Mouse (Mus musculus) midbrain, embryonic 11.5 days (tissue): ENCODE measurements at regions not wholly inside any gene's neighbourhood (a gene's known extent, or its start where the extent isn't known, plus 50 kb on each side); places are given as distances from the start of the nearest gene placed in this dataset.
A peak's percentile ranks its signal among the peaks of the same experiment; 100 is the strongest.
"Not testable (repeated sequence)": the region's sequence is repeated elsewhere in the genome, so short reads cannot be mapped to it uniquely, and the experiment has no call there.

Experiments used
- ATAC-seq: fragments of 200-750 bp; cut with Nextera tagmentation; 2 replicates; pipeline ENCODE4 v1.8.0; 2017; ENCODE audit warnings: moderate TSS enrichment, moderate library complexity; ENCODE audit not compliant: low FRiP score
- DNase-seq: peaks from one replicate; pipeline ENCODE4 v3.0.0; 2015; ENCODE audit warnings: low spot score; ENCODE audit errors: missing footprints
- H3K27ac ChIP-seq: fragments of 300-500 bp; sonication (generic); 2 replicates; pipeline ENCODE4 v1.5.1; 2014; ENCODE audit warnings: low read depth, low read length
- H3K27me3 ChIP-seq: fragments of 300-500 bp; sonication (generic); 2 replicates; pipeline ENCODE4 v1.6.1; 2014; ENCODE audit warnings: mild to moderate bottlenecking, low read length, moderate library complexity, mixed read lengths; ENCODE audit not compliant: control insufficient read depth, insufficient read depth
- H3K36me3 ChIP-seq: fragments of 300-500 bp; sonication (generic); 2 replicates; pipeline ENCODE4 v1.6.1; 2014; ENCODE audit warnings: mild to moderate bottlenecking, low read length, moderate library complexity, mixed read lengths; ENCODE audit not compliant: control insufficient read depth, insufficient read depth
- H3K4me1 ChIP-seq: fragments of 300-500 bp; sonication (generic); 2 replicates; pipeline ENCODE4 v1.6.1; 2014; ENCODE audit warnings: low read length; ENCODE audit not compliant: control insufficient read depth, insufficient read depth
- H3K4me2 ChIP-seq: fragments of 300-500 bp; sonication (generic); 2 replicates; pipeline ENCODE4 v1.6.1; 2014; ENCODE audit warnings: mild to moderate bottlenecking, moderate library complexity
- H3K4me3 ChIP-seq: fragments of 300-500 bp; sonication (generic); 2 replicates; pipeline ENCODE4 v1.5.1; 2014; ENCODE audit warnings: low read depth, low read length
- H3K9ac ChIP-seq: fragments of 300-500 bp; sonication (generic); 2 replicates; pipeline ENCODE4 v1.6.1; 2014; ENCODE audit warnings: low read length
- H3K9me3 ChIP-seq: fragments of 300-500 bp; sonication (generic); 2 replicates; pipeline ENCODE4 v1.6.1; 2016; ENCODE audit warnings: low read length; ENCODE audit not compliant: control insufficient read depth
- WGBS: fragments of 180-500 bp; shearing (Covaris S2); extraction: QIAGEN DNeasy Blood & Tissue Kit; methylation state at CpG from one replicate; pipeline ENCODE4 v1.1.7; 2014; 5-methylcytosine and 5-hydroxymethylcytosine counted together

- no peak overlapping the region for H3K9ac ChIP-seq
- WGBS: 91% methylated on average over 4 of the region's 4 CpGs
Measured at GRCm38 (mm10) chr16:80893761-80894160, 306.7 kb upstream of the Ncam2 start.

GRCm38 (mm10) chr16:80920711-80921279 is 279.7 kb upstream of the Ncam2 start:
- Histone ChIP-seq H3K27ac (no peak overlapping the region), H3K4me3 (no peak overlapping the region), H3K9ac (no peak overlapping the region), H3K4me2 (no peak overlapping the region), H3K9me3 (no peaks in the 10 kb centered on the region), H3K4me1 (no peaks in the 10 kb centered on the region), H3K27me3 (no peaks in the 10 kb centered on the region), H3K36me3 (no peaks in the 10 kb centered on the region)
- peak; percentile 61 for DNase-seq
- WGBS: 91% methylated on average over 1 of the region's 1 CpGs
- ATAC-seq: no peak

More at GRCm38 (mm10) chr16:80893761-80894160, 306.7 kb upstream of the Ncam2 start:
- no peak overlapping the region for H3K27ac ChIP-seq
- no peak for DNase-seq
- ATAC-seq: no peak
- H3K27me3 ChIP-seq: no peaks in the 10 kb centered on the region
- H3K9me3 ChIP-seq: no peaks in the 10 kb centered on the region
- H3K4me1 ChIP-seq: no peaks in the 10 kb centered on the region
- no peaks in the 10 kb centered on the region for H3K36me3 ChIP-seq
- H3K4me3 ChIP-seq: no peak overlapping the region
- H3K4me2 ChIP-seq: no peak overlapping the region

- Histone ChIP-seq H3K27me3 (no peaks in the 10 kb centered on the region), H3K27ac (no peak overlapping the region), H3K9me3 (no peaks in the 10 kb centered on the region), H3K4me3 (no peak overlapping the region), H3K9ac (no peak overlapping the region), H3K4me2 (no peak overlapping the region), H3K4me1 (no peaks in the 10 kb centered on the region), H3K36me3 (no peaks in the 10 kb centered on the region)
- WGBS: 60% methylated on average over 3 of the region's 3 CpGs
- DNase-seq (peak; percentile 68), ATAC-seq (no peak)
Measured at GRCm38 (mm10) chr16:80931017-80931416, 269.5 kb upstream of the Ncam2 start.

DNA sequence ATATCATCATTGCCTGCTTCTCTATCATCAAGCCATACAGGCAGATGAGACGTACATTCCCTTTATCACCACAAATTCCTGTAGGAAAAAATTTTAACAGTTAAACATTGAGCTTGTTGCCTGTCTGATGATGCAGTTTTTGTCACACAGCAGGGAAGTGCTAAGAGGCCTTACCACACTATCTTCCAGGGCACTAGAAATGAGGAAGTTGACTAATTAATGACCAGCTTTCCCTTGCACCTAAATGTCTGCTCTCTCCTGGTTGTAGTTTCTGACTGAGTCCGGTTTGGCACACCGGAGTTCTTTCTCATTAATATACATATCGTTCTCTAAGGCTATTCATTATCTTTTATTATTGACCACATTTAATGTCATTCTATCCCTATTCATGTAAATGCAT is 269.0 kb upstream of the Ncam2 start:
- no peak overlapping the region for H3K4me3 ChIP-seq
- no peak overlapping the region for H3K9ac ChIP-seq
- H3K27ac ChIP-seq: no peak overlapping the region
- no peak overlapping the region for H3K4me2 ChIP-seq
- no peaks in the 10 kb centered on the region for H3K9me3 ChIP-seq
- H3K4me1 ChIP-seq: no peaks in the 10 kb centered on the region
- ATAC-seq (no peak), DNase-seq (peak; percentile 41)
- WGBS: 79% methylated on average over 4 of the region's 4 CpGs
- no peaks in the 10 kb centered on the region for H3K36me3 ChIP-seq
- H3K27me3 ChIP-seq: no peaks in the 10 kb centered on the region

- Histone ChIP-seq H3K27me3 (no peaks in the 10 kb centered on the region), H3K4me2 (no peak overlapping the region), H3K4me1 (no peaks in the 10 kb centered on the region), H3K4me3 (no peak overlapping the region), H3K9ac (no peak overlapping the region), H3K9me3 (no peaks in the 10 kb centered on the region), H3K27ac (no peak overlapping the region), H3K36me3 (no peaks in the 10 kb centered on the region)
- ATAC-seq: no peak
- WGBS: 96% methylated on average over 1 of the region's 1 CpGs
- DNase-seq: no peak
Measured at GRCm38 (mm10) chr16:80935741-80936140, 264.8 kb upstream of the Ncam2 start.

DNA sequence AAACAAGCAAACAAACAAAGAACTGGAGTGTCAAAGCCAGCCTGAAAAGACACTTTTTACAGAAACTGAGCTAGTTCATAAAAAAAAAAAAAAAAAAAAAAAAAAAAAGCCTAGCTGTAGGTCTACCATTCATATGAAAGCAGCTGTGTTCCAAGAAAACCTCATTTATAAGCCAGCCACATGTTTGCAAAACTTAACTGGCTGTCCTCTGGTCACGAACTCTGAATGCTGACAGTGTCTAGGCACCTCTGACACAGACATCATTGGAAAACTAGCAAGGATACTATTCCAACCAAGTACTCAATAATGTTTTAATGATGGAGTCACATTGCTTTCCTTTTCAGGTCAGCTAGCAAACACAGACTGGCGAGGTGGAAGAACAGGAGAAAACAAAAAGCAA is 238.4 kb upstream of the Ncam2 start:
- Histone ChIP-seq H3K9ac (no peak overlapping the region), H3K4me3 (no peak overlapping the region), H3K4me1 (no peaks in the 10 kb centered on the region), H3K27me3 (no peaks in the 10 kb centered on the region), H3K9me3 (no peaks in the 10 kb centered on the region), H3K36me3 (no peaks in the 10 kb centered on the region), H3K27ac (no peak overlapping the region), H3K4me2 (no peak overlapping the region)
- no peak for ATAC-seq
- 70% methylated on average over 2 of the region's 2 CpGs for WGBS
- DNase-seq: no peak

GRCm38 (mm10) chr16:80981573-80982105 is 218.9 kb upstream of the Ncam2 start:
- DNase-seq (no peak), ATAC-seq (no peak)
- no peak overlapping the region for H3K27ac ChIP-seq
- H3K9me3 ChIP-seq: no peaks in the 10 kb centered on the region
- no peak overlapping the region for H3K4me3 ChIP-seq
- H3K9ac ChIP-seq: no peak overlapping the region
- WGBS: 22% methylated on average over 2 of the region's 2 CpGs
- H3K4me2 ChIP-seq: no peak overlapping the region
- no peaks in the 10 kb centered on the region for H3K27me3 ChIP-seq
- H3K36me3 ChIP-seq: no peaks in the 10 kb centered on the region
- H3K4me1 ChIP-seq: no peaks in the 10 kb centered on the region

- Histone ChIP-seq H3K9ac (no peak overlapping the region), H3K27ac (no peak overlapping the region), H3K9me3 (no peaks in the 10 kb centered on the region), H3K4me1 (no peaks in the 10 kb centered on the region), H3K27me3 (no peaks in the 10 kb centered on the region), H3K4me2 (no peak overlapping the region), H3K4me3 (no peak overlapping the region), H3K36me3 (no peaks in the 10 kb centered on the region)
- ATAC-seq (no peak), DNase-seq (no peak)
- 84% methylated on average over 1 of the region's 1 CpGs for WGBS
Measured at GRCm38 (mm10) chr16:80987816-80988215, 212.7 kb upstream of the Ncam2 start.

- not testable (repeated sequence) for H3K9me3 ChIP-seq, H3K27ac ChIP-seq, ATAC-seq, H3K4me2 ChIP-seq, H3K36me3 ChIP-seq, H3K27me3 ChIP-seq, H3K4me1 ChIP-seq, H3K9ac ChIP-seq, H3K4me3 ChIP-seq, DNase-seq
- 94% methylated on average over 5 of the region's 5 CpGs for WGBS
Measured at GRCm38 (mm10) chr16:81036831-81037230, 163.7 kb upstream of the Ncam2 start.
